Mouse (Mus musculus): ENCODE results near the gene Lypd9. TPM values are rescaled to one million over a fixed set of nuclear protein-coding genes. Genes with fewer than 3 reads are reported as not detected.
"Not testable (repeated sequence)": the region's sequence is repeated elsewhere in the genome, so short reads cannot be mapped to it uniquely, and the experiment has no call there.

The Lypd9 gene
- total RNA-seq (2021), result not detected
- long read RNA-seq, experiment 1, result 0 reads
- long read RNA-seq, experiment 2, result 0 reads

DNA sequence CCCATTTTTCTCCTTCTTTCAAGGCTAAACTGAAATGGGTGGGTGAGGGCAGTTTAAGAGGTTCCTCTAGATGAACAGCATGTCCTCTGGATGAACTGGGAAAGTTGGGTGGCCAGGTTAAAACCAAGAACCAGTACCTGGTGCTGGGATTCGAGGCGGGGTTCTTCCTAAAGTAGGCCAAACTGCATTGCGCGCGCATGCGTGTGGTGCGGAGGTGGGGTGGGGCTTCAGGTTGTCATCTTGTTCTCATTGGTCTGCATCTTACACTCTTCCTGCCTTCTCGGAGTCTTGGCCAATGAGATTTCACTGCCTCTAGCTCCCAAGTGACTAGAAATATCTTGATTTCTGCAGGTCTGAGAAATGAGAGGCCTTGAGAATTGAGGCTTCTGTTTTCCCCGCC lies at the start of gene Lypd9:
Lypd9 (minus strand) TSS at position 165 of the 400 bp plus-strand sequence.
- no peak for DNase-seq (ENCODE audit: low spot score in 2 of 2)

DNA sequence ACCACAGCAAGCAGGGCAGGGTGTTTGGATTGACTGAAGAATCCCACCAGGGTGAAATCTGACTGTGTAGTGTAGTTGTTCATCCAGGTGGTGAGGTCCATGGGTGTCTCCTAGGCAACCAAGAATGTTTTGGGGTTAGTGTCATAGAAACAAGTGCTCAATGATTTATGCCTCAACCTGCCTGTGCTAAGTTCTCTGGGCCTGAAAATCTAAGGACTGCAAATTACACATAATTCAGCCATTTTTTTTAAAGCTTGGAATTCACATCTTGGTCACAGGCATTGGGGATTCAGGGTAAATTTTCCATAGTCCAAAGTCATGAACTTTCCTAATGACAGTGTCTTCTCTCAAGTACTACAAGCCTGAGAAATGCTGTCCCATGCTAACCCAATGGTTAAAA lies 49.7 kb upstream of the Lypd9 start, which contains the start of gene Olfr331:
Olfr331 (minus strand) TSS at position 101 of the 400 bp plus-strand sequence.
- not testable (repeated sequence) for DNase-seq (ENCODE audit: low spot score in 2 of 2)

DNA sequence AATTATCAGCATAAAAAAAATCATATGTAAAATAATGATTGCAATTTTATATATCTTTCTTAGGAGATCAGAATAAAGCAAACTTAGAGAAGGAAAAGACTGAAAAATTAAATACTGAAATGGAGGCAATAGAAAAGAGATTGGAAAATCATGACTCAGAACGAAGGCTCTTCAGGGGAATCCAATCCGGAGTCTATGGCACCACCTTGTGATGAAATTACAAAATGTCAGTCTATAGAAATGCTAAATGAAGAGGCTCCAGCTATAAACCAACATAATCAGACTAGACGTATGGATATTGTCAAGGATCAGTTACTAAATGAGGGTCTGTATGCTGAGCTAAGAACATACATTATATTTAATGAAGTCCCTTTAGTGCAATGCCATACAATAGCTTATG lies 46.6 kb upstream of the Lypd9 start:
- DNase-seq (ENCODE audit: low spot score in 2 of 2), result no peak

DNA sequence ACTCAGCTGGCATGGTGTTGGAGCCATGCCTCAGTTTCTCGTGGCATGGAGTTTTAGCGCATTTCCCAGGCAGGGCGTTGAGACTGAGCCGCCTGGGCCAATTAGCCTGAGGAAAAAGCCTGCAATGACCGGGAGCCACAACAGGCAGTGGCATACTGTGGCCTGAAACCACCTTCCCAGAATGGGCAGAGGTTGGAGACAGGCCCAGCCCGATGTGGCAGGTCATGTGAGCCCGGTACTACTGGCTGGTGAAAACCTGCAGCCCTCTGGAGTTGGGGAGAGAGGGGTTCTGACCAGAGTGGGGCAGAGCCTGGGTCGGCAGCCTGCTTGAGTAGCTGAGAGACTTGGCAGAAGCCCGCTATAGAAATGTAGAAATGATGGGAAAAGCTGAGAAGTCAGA lies 46.0 kb upstream of the Lypd9 start:
- no peak for DNase-seq (ENCODE audit: low spot score in 2 of 2)

DNA sequence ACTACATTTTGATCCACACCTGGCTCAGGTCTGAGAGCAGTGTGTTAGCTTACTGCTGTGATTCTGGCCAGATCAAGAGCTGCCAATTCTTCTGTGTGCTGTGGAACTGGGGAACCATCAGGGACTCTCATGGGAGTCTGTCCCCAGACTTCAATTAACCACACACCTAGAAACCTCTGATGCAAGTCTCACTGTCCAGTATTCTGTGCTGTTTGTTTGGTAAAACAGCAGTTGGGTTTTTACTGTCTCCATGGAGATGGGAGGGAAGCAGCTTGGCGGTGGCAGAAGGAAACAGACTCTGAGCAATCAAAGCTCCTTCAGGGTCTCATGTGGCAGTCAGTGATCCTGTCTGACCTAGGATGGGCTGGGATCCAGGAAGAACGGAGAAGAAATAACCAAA lies 39.7 kb upstream of the Lypd9 start, which contains the start of gene Olfr332:
Olfr332 (minus strand) TSS at position 101 of the 400 bp plus-strand sequence.
- DNase-seq (ENCODE audit: low spot score in 2 of 2), result no peak

DNA sequence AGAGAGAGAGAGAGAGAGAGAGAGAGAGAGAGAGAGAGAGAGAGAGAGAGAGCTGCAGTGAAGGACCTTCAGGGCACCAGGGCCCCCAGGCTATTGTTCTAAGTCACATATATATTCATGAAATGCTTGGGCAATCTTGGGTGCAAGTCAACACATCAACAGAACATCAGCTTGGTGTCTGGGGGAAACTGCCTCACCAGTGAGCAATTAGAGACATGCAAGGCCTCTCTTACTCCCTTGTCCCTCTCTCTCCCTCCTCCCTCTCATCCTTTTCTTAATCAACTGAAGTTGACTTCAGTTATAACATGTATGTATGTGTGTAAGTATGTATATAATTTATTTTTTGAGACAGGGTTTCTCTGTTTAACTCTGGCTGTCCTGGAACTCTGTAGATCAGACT lies 9.4 kb upstream of the Lypd9 start, which contains the start of gene Olfr30:
Olfr30 (minus strand) TSS at position 101 of the 400 bp plus-strand sequence.
- DNase-seq (ENCODE audit: low spot score in 2 of 2), result no peak

DNA sequence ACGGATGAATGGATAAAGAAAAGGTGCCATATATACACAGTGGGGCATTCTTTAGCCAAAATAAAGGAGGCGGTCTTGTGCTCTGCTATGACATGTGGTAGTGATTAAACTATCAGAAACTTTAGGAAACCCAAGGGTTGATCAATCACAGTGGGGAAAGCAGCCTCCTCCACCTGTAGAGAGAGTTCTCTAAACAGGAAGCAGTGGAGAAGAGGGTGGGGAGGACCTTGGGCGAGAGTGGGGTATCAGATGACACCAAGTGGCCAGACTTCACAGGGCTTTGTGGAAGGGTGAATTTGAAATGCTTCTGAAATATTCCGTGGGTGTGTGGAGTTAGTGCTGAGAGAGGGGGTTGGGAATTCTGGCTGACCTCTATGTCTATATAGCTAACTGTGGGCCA lies 869 bp upstream of the Lypd9 start:
- no peak for DNase-seq (ENCODE audit: low spot score in 2 of 2)

DNA sequence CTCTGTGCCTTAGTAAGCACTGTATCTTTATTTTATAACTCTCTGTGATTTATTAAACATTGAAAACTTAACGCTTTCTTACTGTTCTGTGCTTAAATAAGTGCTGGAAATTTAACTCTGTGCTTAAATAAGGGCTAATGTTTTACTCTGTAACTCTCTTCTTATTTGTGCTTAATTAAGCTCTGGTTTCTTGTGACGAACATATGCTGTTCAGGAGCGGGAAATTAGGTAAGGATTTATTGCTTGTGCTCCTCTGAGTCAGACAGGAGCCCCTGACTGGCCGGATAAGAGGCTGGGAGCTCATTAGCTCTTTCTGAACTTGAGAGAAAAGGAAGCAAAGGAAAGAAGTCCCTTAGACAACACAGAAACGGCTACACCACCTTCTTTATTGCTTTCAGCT lies 14.9 kb downstream of the Lypd9 start:
- DNase-seq (ENCODE audit: low spot score in 2 of 2), result no peak

DNA sequence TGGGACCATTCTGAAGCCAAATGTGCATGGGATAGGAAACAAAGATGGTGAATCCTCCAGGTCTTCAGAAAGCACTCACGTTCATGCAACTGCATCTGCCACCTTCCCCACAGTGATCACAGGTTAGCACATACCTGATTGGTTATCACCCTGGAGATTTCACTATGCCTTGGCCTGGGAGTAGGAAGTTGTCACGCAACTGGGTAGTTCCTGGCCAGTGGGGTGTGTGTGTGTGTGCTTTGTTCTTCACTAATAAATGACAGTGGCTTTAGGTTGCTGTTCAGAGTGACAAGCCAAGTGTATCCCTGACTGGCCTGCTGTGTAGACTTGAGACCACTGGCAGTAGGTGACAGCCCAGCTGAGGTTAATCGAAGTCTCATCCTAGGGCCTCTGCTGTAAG lies 20.5 kb downstream of the Lypd9 start, which contains the start of gene Gm12253:
Gm12253 (plus strand) TSS at position 301 of the 400 bp plus-strand sequence.
- no peak for DNase-seq (ENCODE audit: low spot score in 2 of 2)

DNA sequence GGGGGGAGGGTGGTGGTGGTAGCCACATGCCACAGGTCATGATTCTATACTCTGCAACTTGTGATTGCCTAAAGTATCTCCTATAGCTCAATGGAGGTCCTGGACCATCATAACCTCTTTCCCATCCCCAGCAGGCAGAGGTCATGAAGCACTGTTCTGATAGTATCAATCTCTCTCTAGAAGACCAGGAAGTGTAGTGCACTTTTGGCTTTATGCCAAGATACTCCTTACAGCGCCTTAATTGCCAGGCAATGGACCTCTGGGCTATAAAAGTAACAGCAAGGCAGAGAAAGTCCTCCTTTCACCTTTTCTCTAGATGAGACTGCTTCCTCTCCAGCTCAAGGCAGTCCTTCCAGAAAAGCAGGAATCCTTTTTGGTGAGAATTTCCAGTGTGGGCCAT lies 31.9 kb downstream of the Lypd9 start, which contains the start of gene 1810065E05Rik:
1810065E05Rik (plus strand) TSS at position 297 of the 400 bp plus-strand sequence.
- no peak for DNase-seq (ENCODE audit: low spot score in 2 of 2)

DNA sequence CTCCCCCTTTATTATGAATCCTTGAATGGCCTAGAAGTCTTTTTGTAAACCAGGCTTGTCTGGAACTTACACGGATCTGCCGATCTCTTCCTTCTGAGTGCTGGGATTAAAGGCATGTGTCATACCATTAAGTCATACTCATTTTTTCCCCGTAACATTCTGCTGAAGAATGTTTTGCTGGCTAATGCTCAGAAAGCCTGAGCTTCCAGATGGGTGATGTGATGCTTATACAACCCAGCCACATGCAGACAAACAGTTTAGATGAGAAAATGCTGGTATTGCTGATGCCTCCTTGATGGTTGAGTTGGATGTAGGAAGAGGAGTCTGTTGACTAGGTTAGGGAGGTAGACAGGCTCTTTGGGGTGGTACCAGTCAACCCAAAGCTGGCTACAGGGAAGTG lies 34.4 kb downstream of the Lypd9 start:
- DNase-seq (ENCODE audit: low spot score in 2 of 2), result no peak

DNA sequence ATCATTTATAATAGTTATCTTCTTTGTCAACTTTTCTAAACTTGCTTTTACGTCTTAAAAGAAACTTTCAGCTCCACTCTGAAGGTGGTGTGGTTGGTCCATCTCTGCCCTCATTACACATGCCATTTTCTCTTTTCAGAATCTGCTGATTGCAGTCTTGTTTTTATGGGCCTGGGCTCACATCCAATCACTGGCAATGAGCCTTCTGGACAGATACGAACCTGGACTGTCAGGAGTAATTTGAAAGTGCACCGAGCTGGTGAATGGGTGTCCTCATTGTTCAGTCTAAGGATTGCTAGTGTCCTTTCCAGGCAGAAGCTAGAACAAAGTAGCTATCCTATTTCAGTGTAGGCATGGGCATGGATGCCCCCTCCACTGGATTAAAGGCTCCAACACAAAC lies 44.7 kb downstream of the Lypd9 start:
- no peak for DNase-seq (ENCODE audit: low spot score in 2 of 2)

DNA sequence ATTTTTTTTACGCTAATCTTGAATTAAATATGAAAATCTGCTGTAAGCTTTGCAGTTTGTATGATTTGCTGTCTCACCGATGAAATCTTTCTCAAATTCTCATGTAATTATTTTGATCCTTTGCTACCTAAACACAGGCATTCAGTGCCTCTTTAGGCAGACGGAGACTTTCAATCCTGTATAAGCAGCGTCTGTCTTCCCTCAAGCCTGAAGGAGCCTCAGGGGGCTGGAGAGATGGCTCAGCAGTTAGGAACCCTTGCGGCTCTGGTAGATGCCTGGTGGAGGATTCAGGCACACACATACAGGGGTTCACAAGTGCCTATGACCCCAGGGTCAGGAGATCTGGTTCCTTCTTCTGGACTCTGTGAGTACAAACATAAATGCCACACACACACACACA lies 52.1 kb downstream of the Lypd9 start:
- DNase-seq (ENCODE audit: low spot score in 2 of 2), result no peak

DNA sequence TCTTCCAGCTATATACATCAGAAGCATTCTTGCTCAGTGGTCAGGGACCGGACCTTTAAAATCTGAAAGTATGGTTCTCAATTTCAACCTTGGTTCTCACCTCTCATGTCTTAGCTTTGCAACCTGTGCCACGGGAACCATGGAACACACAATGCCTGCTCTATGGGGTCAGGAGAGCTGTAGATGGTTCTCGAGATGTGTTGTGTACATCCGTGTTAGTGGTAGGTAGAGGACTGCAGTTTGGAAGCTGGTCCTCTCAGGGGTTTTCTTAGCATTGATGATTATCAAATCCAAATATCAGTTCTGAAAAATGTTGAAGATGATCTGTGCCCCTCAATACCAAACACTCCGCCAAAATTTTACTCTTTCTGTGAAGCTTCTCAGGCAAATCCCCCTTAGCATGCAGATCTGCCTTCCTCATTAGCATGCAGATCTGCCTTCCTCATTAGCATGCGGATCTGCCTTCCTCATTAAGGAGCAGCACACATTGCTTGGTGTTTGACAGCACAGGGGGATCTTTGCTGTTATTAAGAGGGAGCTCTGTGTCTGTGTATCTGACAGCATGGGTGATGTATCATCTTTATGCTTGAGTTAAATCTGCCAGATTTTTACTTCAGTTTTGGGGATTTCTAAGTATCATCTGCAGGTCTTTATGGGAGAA lies 52.6 kb downstream of the Lypd9 start:
- DNase-seq (ENCODE audit: low spot score in 2 of 2), result no peak

Other genes starting within 250 kb of the Lypd9 start
- not detected for gene 4930438A08Rik, start 178.1 kb downstream of the Lypd9 start, total RNA-seq (2021)
- gene Zfp692, start 145.9 kb downstream of the Lypd9 start, total RNA-seq (2021), result 10 to 100 TPM; 25.4 to 28.9 TPM
- 10 to 100 TPM; 39.4 to 45.1 TPM for gene Zfp672, start 122.6 kb downstream of the Lypd9 start, total RNA-seq (2021)
- 10 to 100 TPM; 50.1 to 53.7 TPM for gene Sh3bp5l, start 122.2 kb downstream of the Lypd9 start, total RNA-seq (2021)
- not detected for gene Lypd8, start 73.9 kb downstream of the Lypd9 start, total RNA-seq (2021)
- not detected for gene 1810065E05Rik, start 31.8 kb downstream of the Lypd9 start, total RNA-seq (2021)
- gene Gm12253, start 20.4 kb downstream of the Lypd9 start, total RNA-seq (2021), result not detected
- not detected for gene Olfr30, start 9.3 kb upstream of the Lypd9 start, total RNA-seq (2021)
- not detected for gene Olfr332, start 39.6 kb upstream of the Lypd9 start, total RNA-seq (2021)
- gene Olfr331, start 49.6 kb upstream of the Lypd9 start, total RNA-seq (2021), result not detected
- gene Olfr330, start 81.9 kb upstream of the Lypd9 start, total RNA-seq (2021), result not detected
- not detected for gene Olfr329-ps, start 93.5 kb upstream of the Lypd9 start, total RNA-seq (2021)
- not detected for gene Olfr328, start 102.7 kb upstream of the Lypd9 start, total RNA-seq (2021)
- gene Olfr224, start 117.6 kb upstream of the Lypd9 start, total RNA-seq (2021), result not detected
- gene Olfr325, start 124.8 kb upstream of the Lypd9 start, total RNA-seq (2021), result not detected
- not detected for gene Olfr324, start 142.2 kb upstream of the Lypd9 start, total RNA-seq (2021)
- gene 2210407C18Rik, start 163.2 kb upstream of the Lypd9 start, total RNA-seq (2021), result not detected
- gene Olfr323, start 177.6 kb upstream of the Lypd9 start, total RNA-seq (2021), result not detected
- gene Trim58, start 187.5 kb upstream of the Lypd9 start, total RNA-seq (2021), result under 1 TPM in 1 of 2 experiments, not detected in 1; 0.21 TPM
- not detected for gene Olfr322, start 205.9 kb upstream of the Lypd9 start, total RNA-seq (2021)
- not detected for gene Olfr320, start 228.2 kb upstream of the Lypd9 start, total RNA-seq (2021)
- gene Olfr319, start 246.2 kb upstream of the Lypd9 start, total RNA-seq (2021), result not detected